Mouse (Mus musculus) MEL (cell line): ENCODE measurements around the gene Med8. TPM values are rescaled to one million over a fixed set of nuclear protein-coding genes. Genes with fewer than 3 reads are reported as not detected.

Experiments
- DNase-seq: peaks from one replicate; pipeline ENCODE4 v3.0.0; 2011; ENCODE audit warnings: low read depth, low spot score
- H3K27ac ChIP-seq: 2 replicates; pipeline ENCODE4 v1.5.1; 2012; ENCODE audit warnings: low read depth, mild to moderate bottlenecking, control low read depth, low read length, moderate library complexity; ENCODE audit not compliant: control insufficient read depth
- H3K27me3 ChIP-seq, 2 experiments: fragments of 150-350 bp in 1 of 2; sonication (generic) in 1 of 2; 2 replicates each; pipeline ENCODE4 v1.6.1; 2012; ENCODE audit warnings: low read length in 2 of 2, mild to moderate bottlenecking in 2 of 2, improper control_type of control experiment in 1 of 2, moderate library complexity in 1 of 2; ENCODE audit not compliant: insufficient read depth in 2 of 2, control insufficient read depth in 1 of 2
- H3K36me3 ChIP-seq, 2 experiments: 2 replicates each; pipeline ENCODE4 v1.6.1; 2012 to 2014; ENCODE audit warnings: low read length in 2 of 2, improper control_type of control experiment in 1 of 2, inconsistent platforms in 1 of 2, mild to moderate bottlenecking in 1 of 2; ENCODE audit not compliant: insufficient read depth in 2 of 2, control insufficient read depth in 1 of 2
- H3K4me1 ChIP-seq, 2 experiments: fragments of 150-350 bp in 1 of 2; sonication (generic) in 1 of 2; 2 replicates each; pipeline ENCODE4 v1.6.1; 2012; ENCODE audit warnings: low read length in 2 of 2, improper control_type of control experiment in 1 of 2, mild to moderate bottlenecking in 1 of 2; ENCODE audit not compliant: insufficient read depth in 2 of 2, control insufficient read depth in 1 of 2
- H3K4me3 ChIP-seq, 2 experiments: fragments of 150-350 bp in 1 of 2; sonication (generic) in 1 of 2; 2 replicates each; pipeline ENCODE4 v1.5.1; 2012; ENCODE audit warnings: low read depth in 2 of 2, low read length in 2 of 2, mild to moderate bottlenecking in 2 of 2, moderate library complexity in 2 of 2, control low read depth in 1 of 2, improper control_type of control experiment in 1 of 2; ENCODE audit not compliant: control insufficient read depth in 1 of 2, insufficient read depth in 1 of 2
- H3K79me2 ChIP-seq: 2 replicates; pipeline ENCODE4 v1.6.1; 2012; ENCODE audit warnings: mild to moderate bottlenecking, low read length, moderate library complexity; ENCODE audit not compliant: control insufficient read depth, poor library complexity, insufficient read depth
- H3K9ac ChIP-seq: 2 replicates; pipeline ENCODE4 v1.6.1; 2012; ENCODE audit warnings: low read depth, mild to moderate bottlenecking, control low read depth, low read length, moderate library complexity; ENCODE audit not compliant: control insufficient read depth, poor library complexity, severe bottlenecking
- H3K9me3 ChIP-seq: fragments of 150-350 bp; sonication (generic); replicated peaks from 2 replicates; pipeline ENCODE4 v1.6.1; 2012; ENCODE audit warnings: mild to moderate bottlenecking, low read length, improper control_type of control experiment, moderate library complexity; ENCODE audit not compliant: insufficient read depth
- CHD1 ChIP-seq: IDR thresholded peaks from 2 replicates; pipeline ENCODE4 v1.6.1; 2012; ENCODE audit warnings: low read depth, mild to moderate bottlenecking, inconsistent platforms, low read length, improper control_type of control experiment
- ELF1 ChIP-seq: IDR thresholded peaks from 2 replicates; pipeline ENCODE4 v1.6.1; 2014; ENCODE audit warnings: low read depth, mild to moderate bottlenecking, inconsistent platforms, low read length, improper control_type of control experiment, moderate library complexity
- EP300 ChIP-seq, 2 experiments: IDR thresholded peaks; 2 replicates each; pipeline ENCODE4 v1.6.1; 2011; ENCODE audit warnings: improper control_type of control experiment in 2 of 2, low read length in 2 of 2, low read depth in 1 of 2, mild to moderate bottlenecking in 1 of 2
- ETS1 ChIP-seq: IDR thresholded peaks from 2 replicates; pipeline ENCODE4 v1.6.1; 2012; ENCODE audit warnings: low read depth, mild to moderate bottlenecking, inconsistent platforms, low read length, improper control_type of control experiment, moderate library complexity
- GABPA ChIP-seq: IDR thresholded peaks from 2 replicates; pipeline ENCODE4 v1.6.1; 2012; ENCODE audit warnings: low read depth, mild to moderate bottlenecking, inconsistent platforms, low read length, improper control_type of control experiment, moderate library complexity
- GATA1 ChIP-seq: IDR thresholded peaks from 2 replicates; pipeline ENCODE4 v1.6.1; 2011; ENCODE audit warnings: low read depth, low read length, improper control_type of control experiment
- HCFC1 ChIP-seq: IDR thresholded peaks from 2 replicates; pipeline ENCODE4 v1.6.1; 2012; ENCODE audit warnings: low read depth, mild to moderate bottlenecking, inconsistent platforms, low read length, improper control_type of control experiment, moderate library complexity
- KAT2A ChIP-seq: conservative IDR thresholded peaks from 2 replicates; pipeline ENCODE4 v1.6.1; 2012; ENCODE audit warnings: low read depth, low read length, improper control_type of control experiment, inconsistent platforms
- MAFK ChIP-seq: IDR thresholded peaks from 2 replicates; pipeline ENCODE4 v1.6.1; 2011; ENCODE audit warnings: low read depth, mild to moderate bottlenecking, low read length, improper control_type of control experiment, borderline replicate concordance
- MAX ChIP-seq: IDR thresholded peaks from 2 replicates; pipeline ENCODE4 v1.6.1; 2011; ENCODE audit warnings: low read length, improper control_type of control experiment
- MAZ ChIP-seq: IDR thresholded peaks from 2 replicates; pipeline ENCODE4 v1.6.1; 2012; ENCODE audit warnings: low read depth, mild to moderate bottlenecking, inconsistent platforms, low read length, improper control_type of control experiment
- MXI1 ChIP-seq: IDR thresholded peaks from 2 replicates; pipeline ENCODE4 v1.6.1; 2011; ENCODE audit warnings: mild to moderate bottlenecking, low read depth, low read length, improper control_type of control experiment
- MYB ChIP-seq: IDR thresholded peaks from 2 replicates; pipeline ENCODE4 v1.6.1; 2011; ENCODE audit warnings: mild to moderate bottlenecking, low read depth, low read length, improper control_type of control experiment
- MYC ChIP-seq: IDR thresholded peaks from 2 replicates; pipeline ENCODE4 v1.6.1; 2011; ENCODE audit warnings: low read depth, mild to moderate bottlenecking, low read length, improper control_type of control experiment, moderate library complexity
- NELFE ChIP-seq: IDR thresholded peaks from 2 replicates; pipeline ENCODE4 v1.6.1; 2011; ENCODE audit warnings: low read depth, low read length, improper control_type of control experiment
- NRF1 ChIP-seq: IDR thresholded peaks from 2 replicates; pipeline ENCODE4 v1.6.1; 2014; ENCODE audit warnings: low read depth, mild to moderate bottlenecking, inconsistent platforms, low read length, improper control_type of control experiment, moderate library complexity; ENCODE audit not compliant: poor library complexity, insufficient read depth, severe bottlenecking
- POLR2AphosphoS5 ChIP-seq: IDR thresholded peaks from 2 replicates; pipeline ENCODE4 v1.6.1; 2012; ENCODE audit warnings: low read depth, borderline replicate concordance, mild to moderate bottlenecking, inconsistent platforms, low read length, moderate library complexity, mixed read lengths
- RCOR1 ChIP-seq: IDR thresholded peaks from 2 replicates; pipeline ENCODE4 v1.6.1; 2012; ENCODE audit warnings: low read depth, mild to moderate bottlenecking, inconsistent platforms, low read length, improper control_type of control experiment
- SIN3A ChIP-seq: IDR thresholded peaks from 2 replicates; pipeline ENCODE4 v1.6.1; 2012; ENCODE audit warnings: low read length, improper control_type of control experiment, inconsistent platforms
- SMC3 ChIP-seq: IDR thresholded peaks from 2 replicates; pipeline ENCODE4 v1.6.1; 2011; ENCODE audit warnings: low read depth, low read length, improper control_type of control experiment
- TAL1 ChIP-seq: IDR thresholded peaks from 2 replicates; pipeline ENCODE4 v1.6.1; 2012; ENCODE audit warnings: mild to moderate bottlenecking, inconsistent platforms, low read length, moderate library complexity, mixed read lengths
- TBP ChIP-seq: IDR thresholded peaks from 2 replicates; pipeline ENCODE4 v1.8.0; 2011; ENCODE audit warnings: low read depth, low read length, improper control_type of control experiment
- TCF12 ChIP-seq: IDR thresholded peaks from 2 replicates; pipeline ENCODE4 v1.6.1; 2014; ENCODE audit warnings: low read depth, mild to moderate bottlenecking, inconsistent platforms, low read length, improper control_type of control experiment, moderate library complexity
- UBTF ChIP-seq: IDR thresholded peaks from 2 replicates; pipeline ENCODE4 v1.6.1; 2012; ENCODE audit warnings: low read depth, mild to moderate bottlenecking, inconsistent platforms, low read length, improper control_type of control experiment, moderate library complexity, borderline replicate concordance; ENCODE audit not compliant: insufficient read depth
- USF1 ChIP-seq: IDR thresholded peaks from 2 replicates; pipeline ENCODE4 v1.6.1; 2014; ENCODE audit warnings: low read depth, mild to moderate bottlenecking, inconsistent platforms, low read length, improper control_type of control experiment, moderate library complexity
- ZC3H11A ChIP-seq: IDR thresholded peaks from 2 replicates; pipeline ENCODE4 v1.6.1; 2012; ENCODE audit warnings: low read depth, mild to moderate bottlenecking, inconsistent platforms, low read length, improper control_type of control experiment
- ZKSCAN1 ChIP-seq: IDR thresholded peaks from 2 replicates; pipeline ENCODE4 v1.6.1; 2012; ENCODE audit warnings: low read depth, mild to moderate bottlenecking, inconsistent platforms, low read length, improper control_type of control experiment, moderate library complexity
- ZMIZ1 ChIP-seq: IDR thresholded peaks from 2 replicates; pipeline ENCODE4 v1.6.1; 2012; ENCODE audit warnings: low read depth, mild to moderate bottlenecking, inconsistent platforms, low read length, improper control_type of control experiment, moderate library complexity
- ZNF384 ChIP-seq: IDR thresholded peaks from 2 replicates; pipeline ENCODE4 v1.6.1; 2012; ENCODE audit warnings: low read depth, mild to moderate bottlenecking, inconsistent platforms, low read length, improper control_type of control experiment
- polyA plus RNA-seq, 2 experiments: library from polyadenylated mRNA; stranded (reverse) in 1 of 2; unstranded in 1 of 2; fragments of >175 nt in 1 of 2; fragments of >200 nt in 1 of 2; gene quantifications; 2 replicates each; pipeline versions ENCODE4 v1.2.1 to v1.2.4; 2012; ENCODE audit warnings: low replicate concordance in 2 of 2, low read depth in 1 of 2; ENCODE audit not compliant: insufficient read length in 2 of 2, insufficient read depth in 1 of 2, missing spikeins in 1 of 2
- total RNA-seq: library from RNA; depleted of rRNA; stranded (reverse); fragments of 300-350 nt; gene quantifications from 2 replicates; pipeline ENCODE4 v1.2.3, GENCODE M21; 2012

Gene Med8
- total and polyA plus RNA-seq, 3 experiments, result 84.2 to 159 (median 134) TPM

- peak overlapping the region; percentile 95 for H3K27ac ChIP-seq
- H3K9me3 ChIP-seq, result no peaks in the 10 kb centered on the region
- peaks cover 0 to 29% of the 10 kb centered on the region in 2 experiments; a peak in 3 of 4 replicates for H3K36me3 ChIP-seq
- peaks cover 24% of the 10 kb centered on the region for H3K79me2 ChIP-seq
- DNase-seq, result peak; percentile 82
- TF ChIP-seq SIN3A (peak; percentile 77), TCF12 (peak; percentile 92), ELF1 (peak; percentile 32; the same call in 1 of the 2 replicates), MXI1 (peak; percentile 45; the same call in 1 of the 2 replicates), MAX (no peak), HCFC1 (0 out of 2 replicates have a peak, but pooled peaks have one; percentile 43), EP300 (IDR thresholded peaks at IDR 0.05; ENCODE audit: low read depth in 1 of 2, low read length in 2 of 2) (peak; percentile 82 to 84), GATA1 (peak; percentile 98), GABPA (no peak), ETS1 (peak; percentile 88), MYC (peak; percentile 64; the same call in 1 of the 2 replicates), MYB (no peak), TAL1 (peak; percentile 60), RCOR1 (peak; percentile 56; the same call in 1 of the 2 replicates), ZMIZ1 (no peak), MAZ (0 out of 2 replicates have a peak, but pooled peaks have one; percentile 16)
- no peak overlapping the region for H3K4me3 ChIP-seq
- peaks cover 18 to 35% of the 10 kb centered on the region in 2 experiments for H3K4me1 ChIP-seq
- peak overlapping the region; percentile 56 for H3K9ac ChIP-seq
- no peaks in the 10 kb centered on the region for H3K27me3 ChIP-seq
Measured at GRCm38 (mm10) chr4:118424541-118425160, 15.5 kb downstream of the Med8 start.

- no peaks in the 10 kb centered on the region for H3K9me3 ChIP-seq
- peak overlapping the region; percentile 56 for H3K9ac ChIP-seq
- no peak overlapping the region for H3K4me3 ChIP-seq
- H3K27me3 ChIP-seq, result no peaks in the 10 kb centered on the region
- peak; percentile 77 for DNase-seq
- peaks cover 18 to 42% of the 10 kb centered on the region in 2 experiments for H3K4me1 ChIP-seq
- peaks cover 0 to 35% of the 10 kb centered on the region in 2 experiments; a peak in 3 of 4 replicates for H3K36me3 ChIP-seq
- H3K27ac ChIP-seq, result peak overlapping the region; percentile 95
- H3K79me2 ChIP-seq, result peaks cover 31% of the 10 kb centered on the region
- no peak for TF ChIP-seq NRF1
- TF ChIP-seq TBP, result no peak
- TF ChIP-seq USF1, result peak; percentile 58; the same call in 1 of the 2 replicates
- TF ChIP-seq CHD1, result no peak
- peak; percentile 34; the same call in 1 of the 2 replicates for TF ChIP-seq TCF12
- no peak for TF ChIP-seq MYC
- no peak for TF ChIP-seq KAT2A
- TF ChIP-seq MAFK, result no peak
- no peak for TF ChIP-seq ZC3H11A
- TF ChIP-seq ZKSCAN1, result no peak
- TF ChIP-seq POLR2AphosphoS5, result no peak
- TF ChIP-seq SIN3A, result 0 out of 2 replicates have a peak, but pooled peaks have one; percentile 47
- peak; percentile 61 for TF ChIP-seq ETS1
- no peak for TF ChIP-seq ZMIZ1
- no peak for TF ChIP-seq TAL1
- TF ChIP-seq NELFE, result no peak
- TF ChIP-seq SMC3, result no peak
- no peak for TF ChIP-seq ZNF384
- TF ChIP-seq GATA1, result peak; percentile 39; the same call in 1 of the 2 replicates
- TF ChIP-seq MYB, result no peak
- no peak for TF ChIP-seq UBTF
- no peak for TF ChIP-seq HCFC1
Measured at GRCm38 (mm10) chr4:118425374-118425773, 16.2 kb downstream of the Med8 start.
